Mouse (Mus musculus) forelimb bud, embryonic 11.5 days (tissue): Measurements from ENCODE around the gene Dlg2.
A peak's percentile ranks its signal among the peaks of the same experiment; 100 is the strongest.

Experiments used
- DNase-seq: peaks from one replicate; pipeline ENCODE4 v3.0.0-alpha.2; 2012; ENCODE audit warnings: low read depth, low spot score

Dlg2 gene

GRCm38 (mm10) chr7:92264325-92264724 lies 1787.9 kb downstream of the Dlg2 start:
- no peak for DNase-seq

GRCm38 (mm10) chr7:92264964-92265363 lies 1788.5 kb downstream of the Dlg2 start:
- DNase-seq, result no peak

GRCm38 (mm10) chr7:92275353-92275752 lies 1798.9 kb downstream of the Dlg2 start:
- no peak for DNase-seq

- DNase-seq, result no peak
Measured at GRCm38 (mm10) chr7:92277629-92278028, 1801.2 kb downstream of the Dlg2 start.

GRCm38 (mm10) chr7:92280925-92281324 lies 1804.5 kb downstream of the Dlg2 start:
- peak; percentile 52 for DNase-seq

- peak; percentile 52 for DNase-seq
Measured at GRCm38 (mm10) chr7:92287058-92287457, 1810.6 kb downstream of the Dlg2 start.

GRCm38 (mm10) chr7:92288814-92289213 lies 1812.3 kb downstream of the Dlg2 start:
- DNase-seq, result no peak

GRCm38 (mm10) chr7:92292918-92293518 lies 1816.5 kb downstream of the Dlg2 start:
- no peak for DNase-seq

GRCm38 (mm10) chr7:92301046-92301445 lies 1824.6 kb downstream of the Dlg2 start:
- no peak for DNase-seq

GRCm38 (mm10) chr7:92307634-92308033 lies 1831.2 kb downstream of the Dlg2 start:
- DNase-seq, result no peak

GRCm38 (mm10) chr7:92308168-92308567 lies 1831.7 kb downstream of the Dlg2 start:
- no peak for DNase-seq

- DNase-seq, result no peak
Measured at GRCm38 (mm10) chr7:92316389-92316788, 1839.9 kb downstream of the Dlg2 start.

- DNase-seq, result no peak
Measured at GRCm38 (mm10) chr7:92319469-92319868, 1843.0 kb downstream of the Dlg2 start.

- DNase-seq, result no peak
Measured at GRCm38 (mm10) chr7:92320181-92320580, 1843.7 kb downstream of the Dlg2 start.

- no peak for DNase-seq
Measured at GRCm38 (mm10) chr7:92321786-92322185, 1845.3 kb downstream of the Dlg2 start.

- DNase-seq, result no peak
Measured at GRCm38 (mm10) chr7:92322342-92323069, 1846.0 kb downstream of the Dlg2 start.

GRCm38 (mm10) chr7:92323710-92324109 lies 1847.2 kb downstream of the Dlg2 start:
- DNase-seq, result no peak

- no peak for DNase-seq
Measured at GRCm38 (mm10) chr7:92327343-92327896, 1850.9 kb downstream of the Dlg2 start.

- no peak for DNase-seq
Measured at GRCm38 (mm10) chr7:92333220-92333898, 1856.9 kb downstream of the Dlg2 start.

GRCm38 (mm10) chr7:92356542-92356941 lies 1880.1 kb downstream of the Dlg2 start:
- no peak for DNase-seq

- DNase-seq, result peak; percentile 52
Measured at GRCm38 (mm10) chr7:92363386-92363785, 1886.9 kb downstream of the Dlg2 start.

- peak; percentile 35 for DNase-seq
Measured at GRCm38 (mm10) chr7:92363800-92364199, 1887.3 kb downstream of the Dlg2 start.
